Mouse (Mus musculus): ENCODE measurements around the gene Gpx3. TPM values are rescaled to one million over a fixed set of nuclear protein-coding genes. Genes with fewer than 3 reads are reported as not detected.
"Not testable (repeated sequence)": the region's sequence is repeated elsewhere in the genome, so short reads cannot be mapped to it uniquely, and the experiment has no call there.

Gene Gpx3
- total RNA-seq, 2 experiments from 2014 or later = 26.2 to 33.7 TPM

DNA sequence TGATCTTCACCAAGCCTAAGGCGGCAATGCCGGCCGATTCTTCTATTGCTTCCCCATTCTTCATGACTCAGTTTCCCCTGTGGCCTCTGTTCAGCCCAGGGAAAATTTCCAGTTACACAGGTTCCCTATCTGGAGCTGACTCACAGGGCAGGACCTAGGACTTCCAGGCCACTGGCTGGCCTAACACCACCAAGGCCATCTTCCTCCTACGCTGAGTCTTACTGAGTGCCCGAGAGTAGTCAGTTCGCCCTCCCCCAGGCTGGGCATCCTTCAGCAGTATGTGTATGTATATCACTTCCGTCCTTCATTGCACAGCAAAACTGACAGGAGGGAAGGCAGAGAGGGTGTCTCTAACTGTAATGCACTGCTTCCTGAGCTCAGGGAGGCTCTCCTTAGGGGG is 31.9 kb downstream of the Gpx3 start:
- no peak for DNase-seq (ENCODE audit: low spot score in 2 of 2)

DNA sequence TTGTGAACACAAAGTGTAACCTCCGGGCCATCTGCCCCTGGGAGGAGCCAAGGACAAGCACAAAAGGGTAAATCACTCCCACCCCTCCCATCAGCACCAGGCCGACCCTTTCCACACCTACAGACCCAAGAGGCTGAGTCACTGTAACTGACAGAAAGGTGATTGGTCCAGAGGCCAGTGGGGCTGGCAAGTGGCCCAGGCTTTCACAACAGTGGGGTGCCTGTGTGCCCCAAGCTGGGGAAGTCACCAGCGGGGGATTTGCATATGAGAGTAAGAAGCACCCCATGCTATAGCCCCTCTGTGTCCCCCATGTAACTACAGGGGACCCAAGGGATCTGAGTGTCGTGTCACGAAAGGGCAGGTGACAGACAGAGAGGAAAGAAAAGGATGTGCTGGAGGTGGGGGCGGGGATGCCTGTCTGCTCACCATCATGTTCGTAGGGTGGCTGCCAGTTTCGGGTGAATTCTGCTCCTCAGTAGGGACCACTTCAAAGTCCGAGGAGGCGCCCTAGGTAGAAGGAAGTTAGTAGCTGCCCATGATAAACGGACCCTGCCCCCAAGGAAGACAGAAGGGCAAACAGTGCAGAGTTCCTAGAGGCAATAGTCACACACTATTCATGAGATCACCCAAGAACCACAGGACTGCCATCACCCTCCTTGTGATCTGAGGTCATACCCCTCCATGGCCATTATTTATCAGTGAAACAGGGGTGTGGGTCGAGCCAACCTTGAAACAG is 34.0 kb downstream of the Gpx3 start:
- no peak for DNase-seq (ENCODE audit: low spot score in 2 of 2)

DNA sequence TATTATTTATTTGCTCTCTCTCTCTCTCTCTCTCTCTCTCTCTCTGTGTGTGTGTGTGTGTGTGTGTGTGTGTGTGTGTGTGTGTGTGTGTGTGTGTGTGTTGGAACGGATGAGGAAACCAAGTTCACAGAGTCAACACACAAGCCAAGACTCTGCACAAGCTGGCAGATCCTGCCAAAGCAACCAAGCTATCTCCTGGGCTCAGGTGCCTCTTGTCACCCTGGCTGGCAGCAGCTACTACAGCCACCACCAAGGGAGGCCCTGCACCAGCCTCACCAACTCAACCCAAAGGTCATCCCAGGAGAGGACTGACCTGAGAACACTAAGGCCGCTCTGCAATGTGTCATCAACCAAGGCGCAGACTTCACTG is 34.5 kb downstream of the Gpx3 start:
- DNase-seq (ENCODE audit: low spot score in 2 of 2) = no peak

DNA sequence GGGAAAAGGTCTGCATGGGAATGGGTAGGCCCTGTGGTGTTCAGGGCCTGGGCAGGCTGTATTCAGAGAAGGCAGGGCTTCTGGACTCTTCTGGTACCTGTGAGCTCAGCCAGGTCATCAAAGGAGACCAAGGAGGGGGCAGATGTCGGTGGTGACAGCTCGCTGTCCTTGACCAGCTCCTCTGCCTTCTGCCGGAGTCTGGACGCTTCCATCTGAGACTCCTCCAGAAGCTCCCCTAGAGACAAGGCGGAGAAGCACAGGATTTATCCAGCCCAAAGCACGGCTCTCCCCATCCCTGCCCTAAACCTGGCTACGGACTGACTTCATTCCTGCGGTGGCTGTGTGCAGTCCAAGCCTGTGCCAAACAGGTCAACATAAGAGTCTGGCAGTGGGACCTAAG is 37.2 kb downstream of the Gpx3 start:
- DNase-seq (ENCODE audit: low spot score in 2 of 2) = no peak

DNA sequence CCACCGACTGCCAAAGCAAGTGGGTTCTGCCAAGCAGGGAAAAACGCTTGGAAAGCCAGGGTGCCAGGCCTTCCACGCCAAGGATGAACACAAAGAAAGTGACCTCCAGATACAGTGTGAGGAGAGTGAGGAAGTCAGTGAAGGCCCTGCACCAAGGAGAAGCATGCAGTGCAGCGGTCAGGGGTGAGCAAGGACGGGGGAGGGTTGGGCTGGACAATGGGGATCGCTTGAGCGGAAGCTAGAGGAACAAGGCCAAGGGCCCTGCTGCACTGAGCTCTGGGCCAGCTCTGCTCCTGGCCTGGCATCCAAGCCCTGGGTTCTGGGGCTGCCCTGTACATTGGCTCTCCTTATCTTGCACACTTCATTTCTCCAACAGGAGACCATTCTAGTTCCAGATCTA is 37.8 kb downstream of the Gpx3 start:
- no peak for DNase-seq (ENCODE audit: low spot score in 2 of 2)

DNA sequence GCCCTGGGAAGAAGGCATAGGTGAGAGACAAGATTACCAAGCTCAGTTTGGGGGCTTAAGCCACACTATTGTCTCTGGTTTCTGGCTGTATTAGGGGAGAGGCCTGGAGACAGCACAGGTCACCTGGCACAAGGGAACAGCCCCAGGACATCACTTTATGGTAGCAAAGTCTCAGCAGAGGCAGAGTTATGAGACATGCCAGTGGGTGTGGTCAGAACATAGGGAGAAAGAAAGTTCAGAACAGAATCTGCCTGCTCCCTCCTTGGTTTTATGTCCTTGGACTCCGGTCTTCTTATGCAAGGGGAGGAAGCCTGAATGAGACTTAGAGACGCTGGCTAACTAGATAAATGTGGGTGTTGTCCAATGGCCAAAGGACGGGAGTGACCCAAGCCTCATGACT is 42.4 kb downstream of the Gpx3 start:
- no peak for DNase-seq (ENCODE audit: low spot score in 2 of 2)

DNA sequence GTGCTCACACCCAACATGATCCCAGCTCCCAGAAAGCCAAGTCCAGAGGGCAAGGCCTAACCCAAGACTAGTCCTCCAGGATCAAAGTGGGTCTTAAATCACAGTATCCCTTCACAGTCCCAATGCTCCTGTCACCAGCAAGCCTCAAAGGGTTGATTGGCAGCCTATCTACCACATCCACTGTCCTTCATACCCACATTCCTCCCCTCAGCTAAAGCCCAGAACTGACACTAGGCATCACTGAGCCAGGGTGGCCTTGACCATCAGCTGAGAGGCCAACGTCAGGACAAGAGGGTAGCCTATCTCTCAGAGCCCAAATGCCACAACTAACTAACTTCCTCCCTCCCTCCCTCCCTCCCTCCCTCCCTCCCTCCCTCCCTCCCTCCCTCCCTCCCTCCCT is 47.5 kb downstream of the Gpx3 start:
- DNase-seq (ENCODE audit: low spot score in 2 of 2) = no peak

DNA sequence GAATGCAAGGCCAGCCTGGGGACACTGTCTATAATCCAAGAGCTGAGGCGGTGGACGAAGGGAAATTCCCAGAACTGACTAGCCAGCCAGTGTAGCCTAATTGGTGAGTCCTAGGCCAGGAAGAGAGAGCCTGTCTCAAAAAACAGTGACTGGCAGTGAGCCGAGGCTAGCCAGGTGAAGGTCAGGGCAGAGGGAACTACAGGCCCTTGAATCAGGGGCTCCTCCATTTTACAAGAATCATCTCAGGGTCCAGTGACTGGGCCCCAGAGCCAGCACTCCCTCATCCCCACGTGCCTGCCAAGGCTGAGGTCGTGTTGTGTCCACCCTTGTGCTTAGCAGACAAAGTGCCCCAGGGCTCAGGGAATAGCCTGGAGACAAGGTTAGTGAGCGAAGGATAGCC is 48.4 kb downstream of the Gpx3 start:
- DNase-seq (ENCODE audit: low spot score in 2 of 2) = no peak

DNA sequence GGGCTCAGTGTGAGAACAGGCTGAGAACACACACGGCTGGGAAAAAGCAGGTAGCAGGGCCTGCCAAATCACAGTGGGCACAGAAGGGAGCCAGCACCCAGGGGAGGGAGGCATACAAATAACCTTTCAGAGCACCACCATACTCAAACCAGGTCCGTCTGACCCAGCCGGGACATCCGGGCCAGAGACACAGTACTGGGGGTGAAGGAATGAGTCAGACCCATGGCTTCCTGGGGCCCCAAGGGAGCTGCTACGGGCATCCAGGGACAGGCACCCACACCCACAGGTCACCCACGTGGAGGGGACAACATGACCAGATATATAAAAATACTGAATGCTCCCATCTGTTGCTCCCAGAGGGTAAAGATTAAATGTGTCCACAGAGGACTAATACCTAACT is 50.4 kb downstream of the Gpx3 start:
- DNase-seq (ENCODE audit: low spot score in 2 of 2) = no peak

DNA sequence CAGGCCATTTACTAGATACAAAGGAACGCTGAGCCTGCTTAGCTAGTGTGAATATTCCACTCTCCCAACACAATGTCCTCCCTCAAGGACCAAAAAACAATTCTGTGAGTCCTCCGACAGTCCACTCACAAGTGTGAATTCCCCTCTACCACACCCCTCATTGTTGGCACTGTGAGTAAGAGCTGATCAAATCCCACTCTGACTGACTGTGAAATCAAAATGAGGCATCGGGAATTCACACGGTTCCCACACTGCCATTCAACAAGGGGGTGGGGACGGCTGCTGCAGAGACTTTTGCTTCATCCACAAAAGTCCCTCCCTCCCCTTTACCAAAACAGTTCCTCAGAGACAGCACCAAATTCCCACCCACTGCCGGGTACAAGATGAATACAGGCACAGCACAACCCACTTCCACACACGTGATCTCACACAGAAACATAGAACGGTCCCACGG is 51.8 kb downstream of the Gpx3 start:
- no peak for DNase-seq (ENCODE audit: low spot score in 2 of 2)

DNA sequence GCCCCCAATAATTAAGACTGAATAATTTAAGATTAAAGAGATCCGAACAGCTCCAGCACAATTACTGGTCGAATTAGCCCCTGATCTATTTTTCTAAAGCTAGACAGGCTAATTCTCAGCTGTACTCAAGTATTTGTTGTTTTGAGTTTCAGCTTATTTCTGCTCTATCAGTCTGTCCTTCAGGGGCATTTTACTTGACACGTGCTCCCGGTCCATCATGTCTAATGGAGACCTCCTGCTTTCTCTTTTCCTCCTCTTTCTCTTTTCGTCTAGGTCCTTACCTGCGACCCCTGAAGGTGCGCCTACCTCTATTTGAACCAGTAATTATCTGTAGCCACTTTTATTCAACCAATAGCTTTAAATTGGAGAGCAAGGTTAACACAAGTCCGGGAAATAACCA is 52.5 kb downstream of the Gpx3 start:
- no peak for DNase-seq (ENCODE audit: low spot score in 2 of 2)

DNA sequence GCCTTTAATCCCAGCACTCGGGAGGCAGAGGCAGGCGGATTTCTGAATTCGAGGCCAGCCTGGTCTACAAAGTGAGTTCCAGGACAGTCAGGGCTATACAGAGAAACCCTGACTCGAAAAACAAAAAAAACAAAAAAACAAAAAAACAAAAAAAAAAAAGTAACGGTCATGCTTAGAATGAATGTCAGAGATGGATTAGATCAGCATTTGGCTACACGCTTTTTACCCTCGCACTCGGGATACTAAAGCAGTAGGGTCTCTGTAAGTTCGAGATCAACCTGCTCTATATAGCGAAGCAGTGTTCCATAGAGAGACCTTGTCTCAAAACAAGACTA is 53.1 kb downstream of the Gpx3 start:
- not testable (repeated sequence) for DNase-seq (ENCODE audit: low spot score in 2 of 2)

DNA sequence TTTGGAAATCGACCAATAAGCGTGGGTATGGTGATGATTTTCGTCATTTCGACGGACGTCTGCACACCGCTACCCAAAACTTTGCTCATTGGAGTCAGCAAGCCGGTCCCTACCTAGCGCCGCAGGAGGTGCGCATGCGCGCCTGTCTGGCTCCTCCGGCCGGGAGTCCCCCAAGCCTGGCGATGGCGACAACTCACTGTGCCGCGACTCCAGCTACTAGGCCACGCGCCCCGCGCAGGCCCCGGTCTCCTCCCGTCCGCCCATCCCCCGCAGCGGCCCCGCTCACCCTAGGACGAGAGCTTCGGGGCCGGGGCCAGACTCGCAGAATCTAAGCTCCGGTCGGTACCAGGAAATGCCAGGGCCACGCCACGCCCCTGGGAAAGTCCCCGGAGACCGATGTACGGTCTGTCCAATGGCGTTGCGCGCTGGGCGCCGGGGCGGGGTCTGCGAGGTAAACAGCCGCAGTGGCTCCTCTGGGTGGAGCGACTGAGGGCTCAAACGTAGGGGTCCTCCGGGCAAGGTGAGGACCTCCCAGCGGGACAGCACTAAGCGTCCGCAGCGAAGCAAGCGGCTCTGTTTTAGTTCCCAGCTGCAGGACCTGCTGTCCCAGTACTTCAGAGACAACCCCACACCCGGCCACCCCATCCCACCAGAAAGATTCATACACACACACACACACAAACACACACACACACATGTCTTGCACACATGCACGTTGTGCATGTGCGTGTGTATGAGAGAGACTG is 53.7 kb downstream of the Gpx3 start:
- DNase-seq (ENCODE audit: low spot score in 2 of 2) = peak; percentile 98 to 100

DNA sequence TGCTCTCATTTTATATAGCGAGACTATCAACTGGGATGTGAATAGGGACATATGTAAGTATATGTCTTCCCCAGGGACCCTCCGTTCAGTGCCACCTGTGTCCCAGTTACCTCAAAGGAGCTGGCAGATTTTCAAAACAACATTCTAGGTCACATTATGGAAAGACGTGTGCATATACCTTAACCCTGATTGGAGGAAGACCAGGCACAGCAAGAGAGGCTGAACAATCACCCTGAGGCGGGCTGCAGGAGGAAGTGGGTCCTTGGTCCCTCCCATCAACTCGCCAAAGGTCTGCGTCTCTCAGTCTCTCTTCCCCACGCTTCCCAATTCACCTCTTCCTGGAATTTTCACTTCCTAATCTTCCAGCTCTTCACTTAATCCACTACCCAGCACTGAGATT is 54.7 kb downstream of the Gpx3 start:
- DNase-seq (ENCODE audit: low spot score in 2 of 2) = no peak

DNA sequence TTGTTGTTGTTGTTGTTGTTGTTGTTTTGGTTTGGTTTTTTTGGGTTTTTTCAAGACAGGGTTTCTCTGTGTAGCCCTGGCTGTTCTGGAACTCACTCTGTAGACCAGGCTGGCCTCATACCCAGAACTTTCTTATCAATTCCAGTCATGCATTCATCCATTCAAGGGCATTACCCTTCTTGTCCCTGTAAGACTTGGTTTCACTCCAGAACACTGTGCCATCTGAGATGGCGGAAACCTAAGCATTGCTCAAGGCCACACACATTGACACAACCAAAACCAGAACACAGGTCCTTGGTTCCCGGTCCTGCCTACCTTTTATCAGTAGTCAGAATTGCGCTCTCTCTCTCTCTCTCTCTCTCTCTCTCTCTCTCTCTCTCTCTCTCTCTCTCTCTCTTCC is 55.5 kb downstream of the Gpx3 start:
- DNase-seq (ENCODE audit: low spot score in 2 of 2) = not testable (repeated sequence)

DNA sequence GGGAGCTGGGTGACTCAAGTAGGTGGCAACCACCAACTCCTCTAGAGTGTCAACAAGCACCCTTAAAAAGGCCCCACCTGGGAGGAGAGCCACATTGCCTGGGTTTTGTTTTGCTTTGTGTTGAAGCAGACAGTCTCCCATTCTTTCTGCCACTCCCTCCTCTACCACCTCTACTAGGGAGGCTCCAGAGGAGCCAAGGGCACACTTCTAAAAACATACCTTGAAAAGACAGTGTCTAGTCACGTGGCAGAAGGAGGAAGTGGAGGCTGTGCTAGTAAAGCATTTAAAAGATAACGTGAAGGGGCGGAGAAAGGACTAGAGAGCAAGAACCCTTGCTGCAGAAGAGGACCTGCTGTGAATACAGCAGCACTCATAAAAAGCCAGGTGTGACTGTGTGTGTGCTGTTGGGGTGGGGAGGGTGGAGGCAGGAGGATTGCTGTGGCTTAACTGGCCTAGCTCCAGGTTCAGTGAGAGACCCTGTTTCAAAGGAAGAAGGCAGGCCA is 56.4 kb downstream of the Gpx3 start:
- no peak for DNase-seq (ENCODE audit: low spot score in 2 of 2)

Other genes starting within 250 kb of the Gpx3 start
- gene Cdc42se2, start 114.8 kb upstream of the Gpx3 start, total RNA-seq (2021) = 10 to 100 TPM; 30.9 to 36.3 TPM
- gene Lyrm7, start 41.5 kb upstream of the Gpx3 start, total RNA-seq (2021) = 10 to 100 TPM; 12.2 to 18.9 TPM
- 100 to 1,000 TPM; 291 TPM for gene Hint1, start 36.1 kb upstream of the Gpx3 start, total RNA-seq (2021)
- gene Tnip1, start 60.5 kb downstream of the Gpx3 start, total RNA-seq (2021) = 10 to 100 TPM; 44.4 to 51.3 TPM
- 100 to 1,000 TPM; 466 to 474 TPM for gene Anxa6, start 131.0 kb downstream of the Gpx3 start, total RNA-seq (2021)
- 10 to 100 TPM; 13.2 to 17.9 TPM for gene Ccdc69, start 175.7 kb downstream of the Gpx3 start, total RNA-seq (2021)
- gene Gm2a, start 195.7 kb downstream of the Gpx3 start, total RNA-seq (2021) = 10 to 100 TPM; 15.4 to 15.8 TPM
- not detected for gene Slc36a3, start 249.3 kb downstream of the Gpx3 start, total RNA-seq (2021)

Data from gastrocnemius, postnatal 4 days (tissue).